In genomic region chr6:29023206-29023967, GRCm38 (mm10) we compare ENCODE assay signal across 9 mouse cellular contexts. TPM values are rescaled to one million over a fixed set of nuclear protein-coding genes. Genes with fewer than 3 reads are reported as not detected.
DNase-seq lines count a peak whose midpoint lies in the region; ATAC-seq lines count a peak whose summit lies in the region.
"Had no signal": no experiment of that assay in that cellular context is flagged by ENCODE, and none has a peak within 500 bp of the region (broad histone marks: within the 10 kb centered on the region; RNA-seq: fewer than 3 reads in every experiment).

No protein-coding gene starts in this region.

- no peaks in the 10 kb centered on the region for H3K9me3 ChIP-seq in intestine, embryonic 14.5 days (ENCODE audit: control insufficient read depth, low read length)
- H3K9me3 ChIP-seq in midbrain, embryonic 14.5 days (ENCODE audit: control insufficient read depth, low read length): no peaks in the 10 kb centered on the region
- no peaks in the 10 kb centered on the region for H3K9me3 ChIP-seq in stomach, embryonic 16.5 days (replicated peaks; ENCODE audit: control insufficient read depth, low read length)
- H3K9me3 ChIP-seq: embryonic facial prominence, embryonic 12.5 days had no signal

- no peak overlapping the region for H3K4me2 ChIP-seq in intestine, embryonic 14.5 days (ENCODE audit: low read length)
- H3K4me2 ChIP-seq in midbrain, embryonic 14.5 days (ENCODE audit: low read length): peak overlapping the region; percentile 41
- H3K4me2 ChIP-seq in stomach, embryonic 16.5 days (ENCODE audit: low read depth, low read length): peak overlapping the region; percentile 44; the same call in 1 of the 2 replicates

- peaks cover 18% of the 10 kb centered on the region; the same call in 1 of the 2 replicates for H3K27me3 ChIP-seq in intestine, embryonic 14.5 days (replicated peaks; ENCODE audit: control insufficient read depth, insufficient read depth, low read length)
- 0 out of 2 replicates have a peak, but pooled peaks cover 8% of the 10 kb centered on the region for H3K27me3 ChIP-seq in midbrain, embryonic 14.5 days (ENCODE audit: control insufficient read depth, insufficient read depth, low read length)
- no peaks in the 10 kb centered on the region for H3K27me3 ChIP-seq in stomach, embryonic 16.5 days (ENCODE audit: control insufficient read depth, insufficient read depth, low read length)

- no peak overlapping the region for H3K4me3 ChIP-seq in intestine, embryonic 14.5 days (ENCODE audit: low read depth, low read length)
- no peak overlapping the region for H3K4me3 ChIP-seq in midbrain, embryonic 14.5 days (replicated peaks; ENCODE audit: low read depth, low read length)
- 0 out of 2 replicates have a peak overlapping the region, but pooled peaks have one; percentile 8 for H3K4me3 ChIP-seq in stomach, embryonic 16.5 days (replicated peaks; ENCODE audit: low read length)
- H3K4me3 ChIP-seq: embryonic facial prominence, embryonic 12.5 days had no signal

- H3K9ac ChIP-seq in intestine, embryonic 14.5 days (ENCODE audit: low read length): no peak overlapping the region
- H3K9ac ChIP-seq in midbrain, embryonic 14.5 days (replicated peaks; ENCODE audit: low read length): no peak overlapping the region
- peak overlapping the region; percentile 25; the same call in 1 of the 2 replicates for H3K9ac ChIP-seq in stomach, embryonic 16.5 days (ENCODE audit: low read length)

- DNase-seq in urinary bladder, postnatal 25 days (ENCODE audit: low spot score): peak; percentile 40
- DNase-seq in urinary bladder, postnatal 10 days (ENCODE audit: low spot score): no peak
- peak; percentile 62 for DNase-seq in cerebellum, adult 8-10 months
- peak; percentile 71 for DNase-seq in forelimb bud, embryonic 11.5 days (ENCODE audit: low read depth, low spot score)
- DNase-seq in intestine, embryonic 14.5 days (ENCODE audit: low spot score): peak; percentile 79
- peak; percentile 53 to 77 for DNase-seq in left cerebral cortex, postnatal 25 days (ENCODE audit: low spot score in 2 of 2)
- DNase-seq in midbrain, embryonic 14.5 days: peak; percentile 86

- H3K36me3 ChIP-seq in intestine, embryonic 14.5 days (ENCODE audit: control insufficient read depth, insufficient read depth, low read length): no peaks in the 10 kb centered on the region
- H3K36me3 ChIP-seq in midbrain, embryonic 14.5 days (ENCODE audit: control insufficient read depth, insufficient read depth, low read length): no peaks in the 10 kb centered on the region
- H3K36me3 ChIP-seq in stomach, embryonic 16.5 days (ENCODE audit: control insufficient read depth, insufficient read depth, low read length): no peaks in the 10 kb centered on the region
- H3K36me3 ChIP-seq: embryonic facial prominence, embryonic 12.5 days had no signal

- H3K4me1 ChIP-seq in intestine, embryonic 14.5 days (replicated peaks; ENCODE audit: control insufficient read depth, insufficient read depth, low read length): no peaks in the 10 kb centered on the region
- H3K4me1 ChIP-seq in midbrain, embryonic 14.5 days (ENCODE audit: control insufficient read depth, insufficient read depth, low read length): 0 out of 2 replicates have a peak, but pooled peaks cover 3% of the 10 kb centered on the region
- 0 out of 2 replicates have a peak, but pooled peaks cover 5% of the 10 kb centered on the region for H3K4me1 ChIP-seq in stomach, embryonic 16.5 days (ENCODE audit: control insufficient read depth, insufficient read depth, low read length)
- H3K4me1 ChIP-seq: embryonic facial prominence, embryonic 12.5 days had no signal

- no peak overlapping the region for H3K27ac ChIP-seq in intestine, embryonic 14.5 days (ENCODE audit: low read depth)
- no peak overlapping the region for H3K27ac ChIP-seq in midbrain, embryonic 14.5 days (replicated peaks; ENCODE audit: low read depth, low read length)
- H3K27ac ChIP-seq in stomach, embryonic 16.5 days (ENCODE audit: low read length): no peak overlapping the region
- H3K27ac ChIP-seq: embryonic facial prominence, embryonic 12.5 days had no signal

- 33% methylated on average over 18 of the region's 18 CpGs for WGBS in intestine, embryonic 14.5 days
- WGBS in midbrain, embryonic 14.5 days: 35% methylated on average over 18 of the region's 18 CpGs
- 30% methylated on average over 18 of the region's 18 CpGs for WGBS in stomach, embryonic 16.5 days

- ATAC-seq in intestine, embryonic 14.5 days (replicated peaks; ENCODE audit: low FRiP score, low TSS enrichment, low read depth): 0 out of 2 replicates have a peak, but pooled peaks have one; percentile 29
- ATAC-seq in midbrain, embryonic 14.5 days (ENCODE audit: low FRiP score, low TSS enrichment): 0 out of 2 replicates have a peak, but pooled peaks have one; percentile 14
- ATAC-seq in stomach, embryonic 16.5 days (ENCODE audit: insufficient read depth, low FRiP score): 0 out of 2 replicates have a peak, but pooled peaks have one; percentile 7

- intact Hi-C loops in left cerebral cortex, postnatal 25 days (cut with DNase I): loop anchor here (2.0 to 10.0 kb wide), 3 partner anchors 189 to 599 kb away; partner anchors contain the start of genes Arf5, Fscn3 and Gcc1

RNA-seq across cellular contexts. Expression of gene Lep, which starts 36.6 kb away (rescaled TPM):
- polyA plus RNA-seq in intestine, embryonic 14.5 days (2014; fragmentation: Nextera tagmentation; extraction: Ambion mirVana): not detected in 2 replicates
- not detected for total RNA-seq in left cerebral cortex, postnatal 25 days (2021)
- not detected in 2 replicates for polyA plus RNA-seq in midbrain, embryonic 14.5 days (2014; fragmentation: Nextera tagmentation; extraction: Ambion mirVana)
- polyA plus RNA-seq in stomach, embryonic 16.5 days (2015; fragmentation: Nextera tagmentation; extraction: Ambion mirVana): not detected in 2 replicates
- polyA plus RNA-seq: embryonic facial prominence, embryonic 12.5 days had no signal
